Mouse (Mus musculus) megakaryocyte, embryonic 14.5 days (primary cell): Measurements from ENCODE around the gene Dhtkd1. TPM values are rescaled to one million over a fixed set of nuclear protein-coding genes. Genes with fewer than 3 reads are reported as not detected.
"Not testable (repeated sequence)": the region's sequence is repeated elsewhere in the genome, so short reads cannot be mapped to it uniquely, and the experiment has no call there.

Source experiments
- H3K27me3 ChIP-seq: replicated peaks from 2 replicates; pipeline ENCODE3; 2012; ENCODE audit warnings: inconsistent platforms
- H3K36me3 ChIP-seq: replicated peaks from 2 replicates; pipeline ENCODE3; 2012; ENCODE audit warnings: low read length, inconsistent platforms, mixed read lengths
- H3K4me1 ChIP-seq: 2 replicates; pipeline ENCODE4 v1.6.1; 2012; ENCODE audit warnings: inconsistent platforms
- H3K4me3 ChIP-seq: replicated peaks from 2 replicates; pipeline ENCODE3; 2012; ENCODE audit warnings: moderate library complexity, mild to moderate bottlenecking, inconsistent platforms
- H3K9me3 ChIP-seq: 2 replicates; pipeline ENCODE4 v1.6.1; 2012; ENCODE audit warnings: inconsistent platforms
- FLI1 ChIP-seq: IDR thresholded peaks from 2 replicates; pipeline ENCODE4 v1.6.1; 2012; ENCODE audit warnings: low read length, inconsistent platforms, mixed read lengths
- GATA1 ChIP-seq: IDR thresholded peaks from 3 replicates; pipeline ENCODE4 v1.6.1; 2012; ENCODE audit warnings: mixed read lengths, low read length, inconsistent platforms, borderline replicate concordance
- polyA plus RNA-seq: library from polyadenylated mRNA; stranded (reverse); fragments of >175 nt; gene quantifications from 2 replicates; pipeline ENCODE4 v1.2.3, GENCODE M21; 2012; ENCODE audit warnings: low replicate concordance; ENCODE audit not compliant: insufficient read depth

Gene Dhtkd1
- not detected in 2 replicates for polyA plus RNA-seq

DNA sequence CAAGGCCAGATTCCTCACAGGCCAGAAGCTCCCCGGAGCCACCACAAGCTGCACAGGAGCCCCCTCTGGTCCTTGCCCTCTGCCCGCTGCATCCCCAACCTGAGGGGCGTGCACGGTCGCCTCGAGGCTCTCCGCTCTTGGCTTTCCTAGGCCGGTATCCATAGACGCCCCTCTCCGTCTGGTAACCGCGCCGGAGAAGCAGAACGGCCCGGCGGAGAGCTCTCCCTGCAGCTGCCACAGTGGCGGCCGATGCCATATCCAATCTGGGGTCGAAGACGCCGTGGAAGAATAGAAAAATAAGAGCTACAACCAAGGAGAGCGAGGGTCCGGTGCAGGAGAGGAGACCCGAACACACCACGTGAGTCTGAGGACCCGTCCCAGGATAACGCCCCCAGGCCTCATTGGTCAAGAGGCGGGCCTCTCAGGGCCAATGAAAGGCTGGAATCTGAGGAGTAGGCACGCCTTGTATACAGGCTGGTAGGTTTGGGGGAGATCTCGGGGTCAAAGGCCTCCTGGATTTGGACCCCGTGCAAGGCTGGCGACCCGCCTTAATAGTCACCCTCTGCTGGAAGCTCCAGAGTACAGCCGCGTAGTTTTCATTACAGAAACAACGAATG, at the start of gene Dhtkd1:
TSS of gene Dhtkd1 (minus strand) at position 377 of the 617 bp plus-strand sequence.
- TF ChIP-seq GATA1 (no peak), FLI1 (no peak)
- Histone ChIP-seq H3K36me3 (no peaks in the 10 kb centered on the region), H3K9me3 (no peaks in the 10 kb centered on the region), H3K27me3 (peaks cover 7% of the 10 kb centered on the region), H3K4me3 (peak within 1 kb of the TSS; percentile 90), H3K4me1 (peaks cover 28% of the 10 kb centered on the region)

DNA sequence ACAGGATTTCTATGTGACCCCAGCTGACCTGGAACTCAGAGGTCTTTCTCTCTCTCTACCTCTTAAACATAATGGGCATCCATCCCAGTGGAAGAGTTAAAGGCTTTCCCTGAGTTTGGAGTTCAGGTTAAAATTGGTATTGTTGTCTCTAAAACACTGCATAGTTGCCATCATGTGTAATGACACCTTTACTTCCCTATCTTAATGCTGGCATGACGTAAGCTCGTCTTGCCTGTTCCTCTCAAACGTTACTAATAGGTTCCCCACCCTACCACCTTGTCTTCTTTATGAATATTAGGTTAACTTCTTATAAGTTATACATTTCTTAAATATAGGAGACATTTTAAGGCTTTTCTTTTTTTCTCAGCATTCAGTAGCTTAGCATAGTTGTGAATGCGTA, 34.9 kb upstream of the Dhtkd1 start:
- TF ChIP-seq FLI1 (no peak), GATA1 (no peak)
- Histone ChIP-seq H3K36me3 (peaks cover 73% of the 10 kb centered on the region), H3K9me3 (no peaks in the 10 kb centered on the region)

DNA sequence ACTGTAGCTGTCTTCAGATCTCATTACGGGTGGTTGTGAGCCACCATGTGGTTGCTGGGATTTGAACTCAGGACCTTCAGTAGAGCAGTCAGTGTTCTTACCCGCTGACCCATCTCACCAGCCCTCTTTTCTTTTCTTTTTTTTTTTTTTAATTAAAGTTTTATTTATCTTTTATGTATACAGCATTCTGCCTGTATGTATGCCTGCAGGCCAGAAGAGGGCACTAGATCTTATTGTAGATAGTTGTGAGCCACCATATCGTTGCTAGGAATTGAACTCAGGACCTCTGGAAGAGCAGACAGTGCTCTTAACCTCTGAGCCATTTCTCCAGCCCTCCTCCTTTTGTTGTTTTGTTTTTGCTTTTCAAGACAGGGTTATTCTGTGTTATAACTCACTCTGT, 28.0 kb upstream of the Dhtkd1 start:
- H3K4me1 ChIP-seq, result peaks cover 11% of the 10 kb centered on the region
- H3K4me3 ChIP-seq, H3K27me3 ChIP-seq, H3K9me3 ChIP-seq: not testable (repeated sequence)
- peaks cover 36% of the 10 kb centered on the region for H3K36me3 ChIP-seq

More for the DNA sequence above, 34.9 kb upstream of the Dhtkd1 start:
- no peaks in the 10 kb centered on the region for H3K27me3 ChIP-seq
- no peak overlapping the region for H3K4me3 ChIP-seq
- peaks cover 4% of the 10 kb centered on the region for H3K4me1 ChIP-seq

DNA sequence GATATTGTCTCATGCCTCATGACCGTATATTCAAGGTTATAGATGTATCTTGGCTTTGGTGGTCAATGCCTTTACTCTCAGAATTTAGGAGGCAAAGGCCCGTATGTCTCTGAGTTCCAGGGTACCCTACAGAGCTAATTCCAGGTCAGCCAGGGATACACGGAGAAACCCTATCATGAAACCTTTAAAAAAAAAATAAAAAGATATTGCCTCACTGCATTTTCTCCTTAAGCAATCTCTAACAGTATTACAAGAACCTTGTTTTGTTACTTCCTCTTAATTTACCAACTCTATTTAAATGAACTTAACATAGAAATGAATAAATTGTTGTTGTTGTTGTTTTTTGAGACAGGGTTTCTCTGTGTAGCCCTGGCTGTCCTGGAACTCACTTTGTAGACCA, 23.4 kb upstream of the Dhtkd1 start:
- no peaks in the 10 kb centered on the region for H3K27me3 ChIP-seq
- no peak for TF ChIP-seq GATA1
- no peak for TF ChIP-seq FLI1
- H3K4me1 ChIP-seq, result peaks cover 14% of the 10 kb centered on the region
- H3K4me3 ChIP-seq, result no peak overlapping the region
- H3K9me3 ChIP-seq, result no peaks in the 10 kb centered on the region
- peaks cover 56% of the 10 kb centered on the region for H3K36me3 ChIP-seq

DNA sequence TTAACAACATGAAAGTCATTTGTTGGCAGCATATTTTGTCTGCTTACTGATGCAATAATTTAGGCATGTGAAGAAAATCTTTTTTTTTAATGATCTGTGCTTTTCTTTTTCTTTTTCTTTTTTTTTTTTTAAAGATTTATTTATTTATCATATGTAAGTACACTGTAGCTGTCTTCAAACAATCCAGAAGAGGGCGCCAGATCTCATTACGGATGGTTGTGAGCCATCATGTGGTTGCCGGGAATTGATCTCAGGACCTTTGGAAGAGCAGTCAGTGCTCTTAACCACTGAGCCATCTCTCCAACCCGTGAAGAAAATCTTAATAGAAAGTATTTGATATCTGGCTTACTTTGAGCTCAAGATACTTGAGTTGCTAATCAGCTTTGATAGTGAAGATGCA, 21.1 kb upstream of the Dhtkd1 start:
- peaks cover 76% of the 10 kb centered on the region for H3K36me3 ChIP-seq
- H3K4me1 ChIP-seq, H3K9me3 ChIP-seq, H3K4me3 ChIP-seq, H3K27me3 ChIP-seq: not testable (repeated sequence)

DNA sequence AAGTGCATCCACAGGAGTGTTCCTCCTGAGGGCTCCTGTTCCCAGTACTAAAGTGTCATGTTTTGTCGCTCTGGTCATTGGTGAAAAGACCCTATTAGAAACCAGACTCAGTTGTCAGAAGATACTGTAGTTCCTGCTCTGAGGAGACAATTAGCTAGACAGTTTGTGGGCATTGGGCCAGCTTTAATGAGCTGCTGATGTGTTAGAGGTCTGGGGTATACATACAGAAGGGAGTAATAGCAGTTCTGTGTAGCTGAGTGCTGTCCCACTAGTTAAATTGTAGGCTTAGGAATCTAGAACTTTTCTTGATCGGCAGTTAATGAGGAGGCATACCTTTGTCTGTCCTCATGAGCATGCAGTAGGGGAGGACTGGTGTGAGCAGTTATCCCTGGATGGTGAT, 19.7 kb upstream of the Dhtkd1 start:
- Histone ChIP-seq H3K36me3 (peaks cover 86% of the 10 kb centered on the region), H3K4me3 (no peak overlapping the region), H3K27me3 (no peaks in the 10 kb centered on the region), H3K9me3 (peaks cover 2% of the 10 kb centered on the region; the same call in 1 of the 2 replicates), H3K4me1 (peaks cover 12% of the 10 kb centered on the region)
- no peak for TF ChIP-seq FLI1
- no peak for TF ChIP-seq GATA1

DNA sequence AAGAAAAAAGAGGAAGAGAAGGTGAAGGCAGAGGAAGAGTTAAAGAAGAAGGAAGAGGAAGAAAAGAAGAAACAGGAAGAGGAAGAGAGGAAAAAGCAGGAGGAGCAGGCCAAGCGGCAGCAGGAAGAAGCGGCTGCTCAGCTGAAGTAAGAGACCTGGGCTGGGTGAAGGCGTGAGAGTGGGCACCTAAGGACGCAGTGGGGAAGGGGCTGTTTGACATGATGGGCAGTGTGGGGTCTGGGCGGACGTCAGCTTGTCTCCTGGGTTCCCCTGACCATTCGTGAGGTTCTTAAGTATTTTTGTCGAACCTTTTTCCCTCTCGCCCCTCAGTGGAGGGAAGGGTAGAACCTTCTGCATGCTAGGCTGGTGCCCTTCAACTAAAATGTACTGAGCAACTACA, 15.1 kb upstream of the Dhtkd1 start:
- H3K36me3 ChIP-seq, result peaks cover 70% of the 10 kb centered on the region
- peaks cover 2% of the 10 kb centered on the region; the same call in 1 of the 2 replicates for H3K9me3 ChIP-seq
- H3K27me3 ChIP-seq, result no peaks in the 10 kb centered on the region
- no peak overlapping the region for H3K4me3 ChIP-seq
- H3K4me1 ChIP-seq, result peaks cover 29% of the 10 kb centered on the region
- no peak for TF ChIP-seq FLI1
- TF ChIP-seq GATA1, result no peak

DNA sequence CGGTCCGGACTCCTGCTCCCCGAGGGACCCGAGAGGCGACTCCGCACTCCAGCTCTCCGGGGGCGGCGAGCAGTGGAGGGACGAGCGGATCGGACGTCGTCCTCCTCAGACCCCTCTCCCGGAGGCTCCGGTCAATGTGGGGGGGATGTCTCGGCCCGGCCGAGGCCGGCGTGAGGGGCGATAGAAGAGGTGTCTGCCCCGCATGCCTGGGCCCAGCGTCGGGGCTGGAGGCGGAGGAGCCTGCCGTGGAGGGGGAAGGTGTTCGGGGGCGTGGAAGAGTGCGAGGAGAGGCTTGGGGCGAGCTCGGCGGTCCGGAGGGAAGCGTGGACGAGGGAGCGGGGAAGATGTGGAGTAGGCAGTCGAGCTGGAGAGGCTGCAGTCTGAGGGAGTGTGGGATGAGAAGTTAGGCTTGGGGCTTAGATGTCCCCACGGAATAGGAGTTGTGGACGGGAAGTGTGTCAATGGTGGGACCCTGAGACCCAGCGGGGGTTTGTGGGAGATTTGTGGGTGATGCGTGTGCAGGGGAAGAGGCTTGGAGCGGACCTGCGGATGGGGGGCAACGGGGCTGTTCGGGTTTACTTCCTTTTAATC, 9.1 kb upstream of the Dhtkd1 start:
- Histone ChIP-seq H3K4me3 (peak overlapping the region; percentile 96), H3K27me3 (no peaks in the 10 kb centered on the region), H3K9me3 (no peaks in the 10 kb centered on the region), H3K36me3 (peaks cover 10% of the 10 kb centered on the region), H3K4me1 (peaks cover 25% of the 10 kb centered on the region)
- no peak for TF ChIP-seq GATA1
- TF ChIP-seq FLI1, result no peak

DNA sequence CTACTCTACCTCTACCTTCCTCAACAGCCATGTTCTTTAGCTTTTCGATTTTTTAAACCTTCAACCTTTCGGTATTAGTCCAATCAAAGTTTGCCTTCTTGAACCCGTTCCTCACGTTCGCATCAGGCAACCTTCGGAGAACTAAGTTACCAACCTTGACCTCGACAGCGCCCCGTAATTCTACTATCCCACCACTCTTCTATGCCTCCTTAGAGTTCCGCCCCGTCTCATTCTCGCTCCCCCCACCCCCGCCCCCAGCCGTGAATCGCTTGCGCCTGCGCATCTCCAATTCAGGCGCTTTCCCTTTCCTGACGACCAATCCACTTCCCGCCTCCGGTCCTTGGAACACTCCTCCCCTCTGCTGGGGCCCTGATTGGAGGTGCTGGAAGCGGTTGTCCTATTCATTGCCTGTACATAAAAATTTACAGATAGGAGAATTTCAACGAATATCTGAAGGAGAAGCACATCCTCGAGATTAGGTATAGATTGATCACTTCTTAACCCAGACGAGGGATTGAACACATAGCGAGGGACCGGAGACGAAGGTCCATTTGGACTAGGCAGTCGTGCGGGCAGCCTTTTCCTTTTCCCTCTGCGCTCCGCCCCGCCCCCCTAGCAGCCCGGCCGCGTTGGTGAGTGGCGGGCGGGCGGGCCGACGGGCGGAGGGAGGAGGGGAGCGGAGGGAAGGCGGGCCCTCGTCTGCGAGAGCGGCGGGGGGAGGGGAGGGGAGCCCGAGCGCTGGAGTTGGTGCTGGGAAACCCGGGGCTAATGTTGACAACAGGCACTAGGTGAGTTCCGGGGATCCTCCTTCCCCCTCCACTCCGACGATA, 8.4 kb upstream of the Dhtkd1 start, which contains the start of gene Upf2:
TSS of gene Upf2 (plus strand) at position 704 of the 830 bp plus-strand sequence.
- peak within 1 kb of the TSS; percentile 96 for H3K4me3 ChIP-seq
- H3K4me1 ChIP-seq, result peaks cover 32% of the 10 kb centered on the region
- no peak for TF ChIP-seq FLI1
- TF ChIP-seq GATA1, result no peak
- H3K27me3 ChIP-seq, result no peaks in the 10 kb centered on the region
- no peaks in the 10 kb centered on the region for H3K9me3 ChIP-seq
- peaks cover 7% of the 10 kb centered on the region for H3K36me3 ChIP-seq

DNA sequence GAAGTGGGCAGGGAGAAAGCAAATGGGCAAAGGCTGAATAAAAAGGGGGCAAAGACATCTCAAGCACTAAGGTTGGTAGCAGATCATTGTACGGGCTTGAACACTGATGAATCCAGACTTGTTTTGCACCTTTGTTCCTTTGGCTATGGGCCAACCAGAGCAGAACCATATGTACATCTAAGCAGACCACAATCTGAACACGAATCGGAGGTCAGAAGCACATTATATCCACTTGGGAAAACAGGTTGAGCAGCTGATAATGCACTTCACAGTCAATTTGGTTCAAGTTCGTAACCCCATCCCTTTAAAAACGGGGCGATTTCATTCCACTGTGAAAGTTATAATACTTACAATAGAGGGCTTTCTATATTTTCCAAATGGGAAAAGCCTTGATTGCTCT, 7.7 kb upstream of the Dhtkd1 start:
- H3K9me3 ChIP-seq, result no peaks in the 10 kb centered on the region
- TF ChIP-seq FLI1 (no peak), GATA1 (no peak)
- H3K4me3 ChIP-seq, result peak overlapping the region; percentile 96
- H3K4me1 ChIP-seq, result peaks cover 36% of the 10 kb centered on the region
- H3K27me3 ChIP-seq, result no peaks in the 10 kb centered on the region
- H3K36me3 ChIP-seq, result peaks cover 4% of the 10 kb centered on the region

DNA sequence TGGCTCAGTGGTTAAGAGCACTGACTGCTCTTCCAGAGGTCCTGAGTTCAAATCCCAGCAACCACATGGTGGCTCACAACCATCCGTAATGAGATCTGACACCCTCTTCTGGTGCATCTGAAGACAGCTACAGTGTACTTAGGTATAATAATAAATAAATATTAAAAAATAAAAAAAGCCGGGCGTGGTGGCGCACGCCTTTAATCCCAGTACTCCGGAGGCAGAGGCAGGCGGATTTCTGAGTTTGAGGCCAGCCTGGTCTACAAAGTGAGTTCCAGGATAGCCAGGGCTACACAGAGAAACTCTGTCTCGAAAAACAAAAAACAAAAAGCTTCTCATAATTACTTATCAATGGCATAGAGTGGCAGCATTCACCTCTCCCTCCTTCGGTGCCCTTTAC, 7.2 kb upstream of the Dhtkd1 start:
- Histone ChIP-seq H3K4me1 (peaks cover 35% of the 10 kb centered on the region), H3K4me3 (peak overlapping the region; percentile 96)
- not testable (repeated sequence) for H3K9me3 ChIP-seq, H3K36me3 ChIP-seq, H3K27me3 ChIP-seq
